In genomic region chr2:34560146-34560545, GRCm38 (mm10) we compare ENCODE assay signal across 23 mouse cellular contexts.
DNase-seq lines count a peak whose midpoint lies in the region; ATAC-seq and TF ChIP-seq lines count a peak whose summit lies in the region.
"Had no signal": no experiment of that assay in that cellular context is flagged by ENCODE, and none has a peak within 500 bp of the region (broad histone marks: within the 10 kb centered on the region; RNA-seq: fewer than 3 reads in every experiment).

No protein-coding gene starts in this region.

- H3K27ac ChIP-seq in hindbrain, embryonic 10.5 days: 0 out of 2 replicates have a peak overlapping the region, but pooled peaks have one; percentile 6
- no peak overlapping the region for H3K27ac ChIP-seq in hindbrain, postnatal 0 days
- H3K27ac ChIP-seq: embryonic facial prominence, embryonic 10.5 days; embryonic facial prominence, embryonic 12.5 days; forebrain, embryonic 10.5 days; forebrain, embryonic 12.5 days had no signal

- WGBS in hindbrain, embryonic 10.5 days: 91% methylated on average over 5 of the region's 5 CpGs
- 77% methylated on average over 5 of the region's 5 CpGs for WGBS in hindbrain, postnatal 0 days

- peaks cover 27% of the 10 kb centered on the region for H3K4me1 ChIP-seq in hindbrain, embryonic 10.5 days (replicated peaks)
- H3K4me1 ChIP-seq in hindbrain, postnatal 0 days (ENCODE audit: insufficient read depth, low read length): 0 out of 2 replicates have a peak, but pooled peaks cover 8% of the 10 kb centered on the region
- H3K4me1 ChIP-seq: forebrain, embryonic 12.5 days had no signal

- peak; percentile 55 for DNase-seq in adrenal gland, adult 2 months
- DNase-seq in adrenal gland, postnatal 4 days (ENCODE audit: low spot score in 2 of 2): no peak
- DNase-seq in hindbrain, embryonic 10.5 days (ENCODE audit: low spot score): no peak
- no peak for DNase-seq in hindbrain, postnatal 0 days (ENCODE audit: low spot score)
- DNase-seq: adrenal gland, postnatal 25 days; B cell, adult 2 months; cerebellum, adult 11-12 months; cerebellum, adult 2 months; cerebellum, adult 9-10 months; cerebellum, postnatal 10 days; cerebellum, postnatal 25 days had no signal

- no peak for ATAC-seq in hindbrain, postnatal 0 days
- ATAC-seq in erythroid progenitor cell, adult 5-6 weeks (replicated peaks; ENCODE audit: low FRiP score, poor library complexity, severe bottlenecking): no peak
- ATAC-seq: activated CD4-positive, CD25-positive, alpha-beta regulatory T cell, adult 4 months; CD4-positive, CD25-positive, alpha-beta regulatory T cell, adult 4 months; forebrain, embryonic 14.5 days; forebrain, embryonic 16.5 days; Patski had no signal

- H3K4me3 ChIP-seq in hindbrain, embryonic 10.5 days: no peak overlapping the region
- H3K4me3 ChIP-seq in hindbrain, postnatal 0 days (ENCODE audit: low read length): no peak overlapping the region
- H3K4me3 ChIP-seq: embryonic facial prominence, embryonic 10.5 days; embryonic facial prominence, embryonic 12.5 days; forebrain, embryonic 10.5 days; forebrain, embryonic 12.5 days had no signal

- no peaks in the 10 kb centered on the region for H3K27me3 ChIP-seq in hindbrain, embryonic 10.5 days (ENCODE audit: insufficient read depth, poor library complexity, severe bottlenecking)
- H3K27me3 ChIP-seq in hindbrain, postnatal 0 days (ENCODE audit: insufficient read depth, low read length): no peaks in the 10 kb centered on the region
- H3K27me3 ChIP-seq: CH12.LX; embryonic facial prominence, embryonic 12.5 days; Patski had no signal

- no peak overlapping the region for H3K9ac ChIP-seq in hindbrain, postnatal 0 days (replicated peaks; ENCODE audit: low read length)
- H3K9ac ChIP-seq: embryonic facial prominence, embryonic 12.5 days; forebrain, embryonic 12.5 days had no signal

- no peak for TF ChIP-seq CTCF in hindbrain, postnatal 0 days (IDR thresholded peaks at IDR 0.05; ENCODE audit: low read depth)

- no peaks in the 10 kb centered on the region for H3K9me3 ChIP-seq in hindbrain, embryonic 10.5 days
- no peaks in the 10 kb centered on the region for H3K9me3 ChIP-seq in hindbrain, postnatal 0 days (ENCODE audit: low read length)
- H3K9me3 ChIP-seq: embryonic facial prominence, embryonic 10.5 days; embryonic facial prominence, embryonic 12.5 days; forebrain, embryonic 10.5 days; forebrain, embryonic 12.5 days; G1E had no signal

- no peak overlapping the region for H3K4me2 ChIP-seq in hindbrain, postnatal 0 days (ENCODE audit: low read depth, low read length)
- H3K4me2 ChIP-seq: embryonic facial prominence, embryonic 12.5 days; forebrain, embryonic 12.5 days had no signal

- H3K36me3 ChIP-seq in hindbrain, embryonic 10.5 days: 0 out of 2 replicates have a peak, but pooled peaks cover 4% of the 10 kb centered on the region
- no peaks in the 10 kb centered on the region for H3K36me3 ChIP-seq in hindbrain, postnatal 0 days (ENCODE audit: insufficient read depth, low read length)
- H3K36me3 ChIP-seq: embryonic facial prominence, embryonic 10.5 days; embryonic facial prominence, embryonic 12.5 days; forebrain, embryonic 10.5 days had no signal
